Mouse (Mus musculus): ENCODE measurements around the gene Crlf2. TPM values are rescaled to one million over a fixed set of nuclear protein-coding genes. Genes with fewer than 3 reads are reported as not detected.

The Crlf2 gene
- polyA plus RNA-seq (2014; fragmentation: Illumina TruSeq; extraction: RNeasy Lipid Tissue Mini Kit (QIAGEN cat#74804); ENCODE audit: low read depth, low replicate concordance) = 25.5 TPM

DNA sequence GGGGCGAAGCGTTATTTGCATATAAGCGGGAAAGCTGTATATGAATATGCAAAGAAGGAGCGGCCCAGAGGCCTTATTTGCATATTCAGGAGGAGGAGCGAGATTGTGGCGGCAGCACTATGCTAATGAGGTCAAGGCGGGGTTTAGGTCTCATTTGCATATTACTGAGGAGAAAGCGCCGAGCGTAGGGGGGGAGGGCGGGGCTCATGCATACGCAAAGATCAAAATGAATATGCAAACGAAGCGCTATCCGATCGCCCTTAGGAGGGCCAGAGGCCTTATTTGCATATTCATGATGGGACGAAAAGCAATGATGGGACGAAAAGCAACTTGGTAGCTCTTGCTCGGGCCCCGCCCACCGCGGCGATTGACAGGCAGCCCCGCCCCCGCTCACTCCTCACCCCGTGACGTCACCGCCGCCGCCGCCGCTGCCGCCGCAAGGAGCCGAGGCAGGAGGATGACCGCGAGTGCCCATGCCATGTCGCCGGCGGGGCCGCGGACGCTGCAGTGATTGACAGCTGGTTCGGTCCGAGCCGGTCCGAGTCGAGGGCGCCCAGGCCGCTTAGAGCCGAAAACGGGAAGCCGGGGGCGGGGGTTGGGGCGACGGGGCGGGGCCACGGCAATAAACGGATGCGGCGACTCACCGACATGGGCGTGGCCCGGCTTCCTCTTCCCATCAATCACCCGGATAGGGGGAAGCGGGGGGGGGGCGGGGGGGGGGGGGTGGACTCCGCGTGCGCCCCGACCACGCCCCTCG is at the start of gene Crlf2:
Gene Crlf2, minus strand, starts transcription at position 590 of the 757 bp plus-strand sequence.

Other genes with a start within 250 kb of the Crlf2 start
- not detected for gene Vmn2r16, start 228.8 kb downstream of the Crlf2 start, polyA plus RNA-seq (2014; fragmentation: Illumina TruSeq; extraction: RNeasy Lipid Tissue Mini Kit (QIAGEN cat#74804); ENCODE audit: low read depth, low replicate concordance)
- gene Vmn2r17, start 139.3 kb downstream of the Crlf2 start, polyA plus RNA-seq (2014; fragmentation: Illumina TruSeq; extraction: RNeasy Lipid Tissue Mini Kit (QIAGEN cat#74804); ENCODE audit: low read depth, low replicate concordance) = not detected
- gene 5430403G16Rik, start 132.0 kb upstream of the Crlf2 start, polyA plus RNA-seq (2014; fragmentation: Illumina TruSeq; extraction: RNeasy Lipid Tissue Mini Kit (QIAGEN cat#74804); ENCODE audit: low read depth, low replicate concordance) = 1.7 TPM
- 8.3 TPM for gene 4930522L14Rik, start 192.9 kb upstream of the Crlf2 start, polyA plus RNA-seq (2014; fragmentation: Illumina TruSeq; extraction: RNeasy Lipid Tissue Mini Kit (QIAGEN cat#74804); ENCODE audit: low read depth, low replicate concordance)

Data from adipose tissue, adult 10 weeks (tissue).